Mouse (Mus musculus): ENCODE results near the gene Cntrob. TPM values are rescaled to one million over a fixed set of nuclear protein-coding genes. Genes with fewer than 3 reads are reported as not detected.
A peak's percentile ranks its signal among the peaks of the same experiment; 100 is the strongest.

Gene Cntrob
- polyA plus RNA-seq (2014; fragmentation: Nextera tagmentation; extraction: Ambion mirVana), result 13.9 and 18.9 TPM in 2 replicates

- no peaks in the 10 kb centered on the region for H3K9me3 ChIP-seq (replicated peaks; ENCODE audit: control insufficient read depth, low read length)
- under 1% methylated on average over 30 of the region's 30 CpGs for WGBS
- H3K27ac ChIP-seq (ENCODE audit: low read depth, low read length), result peak within 1 kb of the TSS; percentile 82
- H3K9ac ChIP-seq (ENCODE audit: low read length), result peak within 1 kb of the TSS; percentile 74
- peak; percentile 99 for DNase-seq (ENCODE audit: low spot score)
- peaks cover 31% of the 10 kb centered on the region for H3K4me1 ChIP-seq (ENCODE audit: control insufficient read depth, insufficient read depth, low read length)
- peak within 1 kb of the TSS; percentile 69 for H3K4me2 ChIP-seq (ENCODE audit: low read length)
- H3K4me3 ChIP-seq (ENCODE audit: low read depth, low read length), result peak within 1 kb of the TSS; percentile 55
- peak; percentile 94 for ATAC-seq
- no peaks in the 10 kb centered on the region for H3K27me3 ChIP-seq (replicated peaks; ENCODE audit: control insufficient read depth, insufficient read depth, low read length)
- peaks cover 18% of the 10 kb centered on the region for H3K36me3 ChIP-seq (ENCODE audit: control insufficient read depth, insufficient read depth, low read length)
Measured at GRCm38 (mm10) chr11:69323667-69324111, at the start of gene Cntrob, which contains the start of gene Trappc1. Gene Cntrob, minus strand, starts transcription at chr11:69323775. Gene Trappc1, plus strand, starts transcription at chr11:69323980.

- no peaks in the 10 kb centered on the region for H3K9me3 ChIP-seq (replicated peaks; ENCODE audit: control insufficient read depth, low read length)
- ATAC-seq, result no peak
- H3K36me3 ChIP-seq (ENCODE audit: control insufficient read depth, insufficient read depth, low read length), result peaks cover 8% of the 10 kb centered on the region; the same call in 1 of the 2 replicates
- no peaks in the 10 kb centered on the region for H3K27me3 ChIP-seq (replicated peaks; ENCODE audit: control insufficient read depth, insufficient read depth, low read length)
- peaks cover 23% of the 10 kb centered on the region for H3K4me1 ChIP-seq (ENCODE audit: control insufficient read depth, insufficient read depth, low read length)
- H3K9ac ChIP-seq (ENCODE audit: low read length), result no peak overlapping the region
- WGBS, result 67% methylated on average over 3 of the region's 3 CpGs
- DNase-seq (ENCODE audit: low spot score), result no peak
- peak overlapping the region; percentile 88 for H3K27ac ChIP-seq (ENCODE audit: low read depth, low read length)
- H3K4me3 ChIP-seq (ENCODE audit: low read depth, low read length), result no peak overlapping the region
- no peak overlapping the region for H3K4me2 ChIP-seq (ENCODE audit: low read length)
Measured at GRCm38 (mm10) chr11:69372780-69373170, 49.2 kb upstream of the Cntrob start.

GRCm38 (mm10) chr11:69372056-69372779 is 48.6 kb upstream of the Cntrob start:
- ATAC-seq (peak; percentile 49), DNase-seq (ENCODE audit: low spot score) (peak; percentile 87)
- Histone ChIP-seq H3K36me3 (ENCODE audit: control insufficient read depth, insufficient read depth, low read length) (peaks cover 8% of the 10 kb centered on the region; the same call in 1 of the 2 replicates), H3K9me3 (replicated peaks; ENCODE audit: control insufficient read depth, low read length) (no peaks in the 10 kb centered on the region), H3K9ac (ENCODE audit: low read length) (no peak overlapping the region; the same call in 1 of the 2 replicates), H3K27ac (ENCODE audit: low read depth, low read length) (peak overlapping the region; percentile 88), H3K4me2 (ENCODE audit: low read length) (peak overlapping the region; percentile 28), H3K4me3 (ENCODE audit: low read depth, low read length) (0 out of 2 replicates have a peak overlapping the region, but pooled peaks have one; percentile 4), H3K4me1 (ENCODE audit: control insufficient read depth, insufficient read depth, low read length) (peaks cover 23% of the 10 kb centered on the region), H3K27me3 (replicated peaks; ENCODE audit: control insufficient read depth, insufficient read depth, low read length) (no peaks in the 10 kb centered on the region)
- 36% methylated on average over 12 of the region's 12 CpGs for WGBS

GRCm38 (mm10) chr11:69371601-69372000 is 48.0 kb upstream of the Cntrob start:
- no peak; the same call in 1 of the 2 replicates for ATAC-seq

GRCm38 (mm10) chr11:69370817-69371215 is 47.2 kb upstream of the Cntrob start:
- H3K27ac ChIP-seq (ENCODE audit: low read depth, low read length), result peak overlapping the region; percentile 88
- H3K27me3 ChIP-seq (replicated peaks; ENCODE audit: control insufficient read depth, insufficient read depth, low read length), result no peaks in the 10 kb centered on the region
- DNase-seq (ENCODE audit: low spot score) (peak; percentile 22), ATAC-seq (no peak)
- H3K9me3 ChIP-seq (replicated peaks; ENCODE audit: control insufficient read depth, low read length), result no peaks in the 10 kb centered on the region
- H3K36me3 ChIP-seq (ENCODE audit: control insufficient read depth, insufficient read depth, low read length), result peaks cover 8% of the 10 kb centered on the region; the same call in 1 of the 2 replicates
- WGBS, result 15% methylated on average over 9 of the region's 9 CpGs
- H3K4me3 ChIP-seq (ENCODE audit: low read depth, low read length), result 0 out of 2 replicates have a peak overlapping the region, but pooled peaks have one; percentile 4
- peaks cover 27% of the 10 kb centered on the region for H3K4me1 ChIP-seq (ENCODE audit: control insufficient read depth, insufficient read depth, low read length)
- H3K4me2 ChIP-seq (ENCODE audit: low read length), result peak overlapping the region; percentile 28
- peak overlapping the region; percentile 18; the same call in 1 of the 2 replicates for H3K9ac ChIP-seq (ENCODE audit: low read length)

More at GRCm38 (mm10) chr11:69371601-69372000, 48.0 kb upstream of the Cntrob start:
- no peak overlapping the region for H3K4me3 ChIP-seq (ENCODE audit: low read depth, low read length)
- no peaks in the 10 kb centered on the region for H3K27me3 ChIP-seq (replicated peaks; ENCODE audit: control insufficient read depth, insufficient read depth, low read length)
- peaks cover 8% of the 10 kb centered on the region; the same call in 1 of the 2 replicates for H3K36me3 ChIP-seq (ENCODE audit: control insufficient read depth, insufficient read depth, low read length)
- H3K4me1 ChIP-seq (ENCODE audit: control insufficient read depth, insufficient read depth, low read length), result peaks cover 23% of the 10 kb centered on the region
- H3K27ac ChIP-seq (ENCODE audit: low read depth, low read length), result peak overlapping the region; percentile 88
- H3K9me3 ChIP-seq (replicated peaks; ENCODE audit: control insufficient read depth, low read length), result no peaks in the 10 kb centered on the region
- DNase-seq (ENCODE audit: low spot score), result peak; percentile 29
- no peak overlapping the region; the same call in 1 of the 2 replicates for H3K9ac ChIP-seq (ENCODE audit: low read length)
- H3K4me2 ChIP-seq (ENCODE audit: low read length), result peak overlapping the region; percentile 28
- 27% methylated on average over 12 of the region's 12 CpGs for WGBS

- Histone ChIP-seq H3K4me1 (ENCODE audit: control insufficient read depth, insufficient read depth, low read length) (peaks cover 33% of the 10 kb centered on the region), H3K27me3 (replicated peaks; ENCODE audit: control insufficient read depth, insufficient read depth, low read length) (no peaks in the 10 kb centered on the region), H3K4me2 (ENCODE audit: low read length) (peak overlapping the region; percentile 96), H3K4me3 (ENCODE audit: low read depth, low read length) (peak overlapping the region; percentile 97), H3K27ac (ENCODE audit: low read depth, low read length) (peak overlapping the region; percentile 100), H3K9ac (ENCODE audit: low read length) (peak overlapping the region; percentile 100), H3K36me3 (ENCODE audit: control insufficient read depth, insufficient read depth, low read length) (peaks cover 5% of the 10 kb centered on the region; the same call in 1 of the 2 replicates), H3K9me3 (replicated peaks; ENCODE audit: control insufficient read depth, low read length) (no peaks in the 10 kb centered on the region)
- WGBS, result 16% methylated on average over 2 of the region's 2 CpGs
- DNase-seq (ENCODE audit: low spot score) (peak; percentile 59), ATAC-seq (no peak)
Measured at GRCm38 (mm10) chr11:69369990-69370816, 46.6 kb upstream of the Cntrob start.

- H3K9me3 ChIP-seq (replicated peaks; ENCODE audit: control insufficient read depth, low read length), result no peaks in the 10 kb centered on the region
- no peak for ATAC-seq
- peak; percentile 42 for DNase-seq (ENCODE audit: low spot score)
- peaks cover 41% of the 10 kb centered on the region for H3K4me1 ChIP-seq (ENCODE audit: control insufficient read depth, insufficient read depth, low read length)
- H3K27me3 ChIP-seq (replicated peaks; ENCODE audit: control insufficient read depth, insufficient read depth, low read length), result no peaks in the 10 kb centered on the region
- H3K9ac ChIP-seq (ENCODE audit: low read length), result peak within 1 kb of the TSS; percentile 100
- peak within 1 kb of the TSS; percentile 97 for H3K4me3 ChIP-seq (ENCODE audit: low read depth, low read length)
- H3K27ac ChIP-seq (ENCODE audit: low read depth, low read length), result peak within 1 kb of the TSS; percentile 100
- WGBS, result 2% methylated on average over 16 of the region's 34 CpGs
- peaks cover 6% of the 10 kb centered on the region for H3K36me3 ChIP-seq (ENCODE audit: control insufficient read depth, insufficient read depth, low read length)
- H3K4me2 ChIP-seq (ENCODE audit: low read length), result peak within 1 kb of the TSS; percentile 96
Measured at GRCm38 (mm10) chr11:69369215-69369989, 45.8 kb upstream of the Cntrob start, which contains the start of gene Chd3. Gene Chd3, minus strand, starts transcription at chr11:69369406.

Measured in forebrain, embryonic 14.5 days (tissue).